Mouse (Mus musculus) bone marrow, adult 2 months (tissue): ENCODE results near the gene Tbx10.
"Not testable (repeated sequence)": the region's sequence is repeated elsewhere in the genome, so short reads cannot be mapped to it uniquely, and the experiment has no call there.

Experiments
- CTCF ChIP-seq: fragments of 200-500 bp; IDR thresholded peaks from 2 replicates; pipeline ENCODE4 v1.5.1; 2011; ENCODE audit warnings: low read length, control low read depth; ENCODE audit not compliant: control insufficient read depth, insufficient read depth
- POLR2A ChIP-seq: fragments of 200-500 bp; IDR thresholded peaks from 2 replicates; pipeline ENCODE4 v1.6.1; 2011; ENCODE audit warnings: low read depth, mild to moderate bottlenecking, control low read depth, low read length, borderline replicate concordance; ENCODE audit not compliant: control insufficient read depth

DNA sequence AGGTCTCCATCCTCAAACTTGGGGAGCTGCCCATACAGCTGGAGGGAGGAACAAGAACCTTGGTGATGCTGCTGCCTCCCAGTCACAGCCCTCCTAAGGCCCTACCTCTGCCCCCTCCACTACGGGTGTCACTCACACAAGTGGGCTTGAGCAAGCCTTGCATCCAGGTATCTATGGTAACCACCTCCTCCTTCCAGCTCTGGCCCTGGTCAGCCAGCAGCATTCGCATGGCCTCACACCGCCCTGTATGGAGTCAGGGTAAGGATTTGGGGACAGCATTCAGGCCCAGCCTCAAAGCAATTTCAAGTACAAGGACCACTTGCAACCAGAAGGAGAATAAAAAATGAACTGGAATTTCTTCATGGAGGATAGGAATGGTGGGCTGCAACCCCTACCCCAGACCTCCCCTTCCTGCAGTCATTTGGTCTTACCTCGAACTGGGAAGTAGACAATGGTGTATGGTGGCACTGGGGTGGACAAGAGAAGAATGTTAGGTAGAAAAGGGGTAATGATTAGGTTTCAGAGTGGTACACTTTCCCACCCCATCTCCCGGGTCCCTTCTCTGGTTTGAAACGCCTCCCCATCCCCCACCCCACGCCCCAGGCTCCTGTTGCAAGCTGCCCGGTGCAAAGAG is 44.7 kb downstream of the Tbx10 start:
- TF ChIP-seq POLR2A, CTCF: not testable (repeated sequence)
